Mouse (Mus musculus) brain, embryonic 14.5 days (tissue): ENCODE data around the gene Mfng. TPM values are rescaled to one million over a fixed set of nuclear protein-coding genes. Genes with fewer than 3 reads are reported as not detected.

ENCODE experiments used
- DNase-seq: peaks from one replicate; pipeline ENCODE4 v3.0.0-alpha.2; 2011; ENCODE audit warnings: low read depth
- CTCF ChIP-seq: fragments of 200-500 bp; IDR thresholded peaks from 2 replicates; pipeline ENCODE4 v1.5.1; 2012; ENCODE audit warnings: inconsistent platforms, mild to moderate bottlenecking, moderate library complexity, borderline replicate concordance; ENCODE audit not compliant: insufficient read depth, insufficient read length; ENCODE audit errors: extremely low read depth
- POLR2A ChIP-seq: fragments of 200-500 bp; IDR thresholded peaks from 2 replicates; pipeline ENCODE4 v1.6.1; 2012; ENCODE audit warnings: mild to moderate bottlenecking, inconsistent platforms, borderline replicate concordance; ENCODE audit not compliant: poor library complexity, insufficient read depth, insufficient read length, severe bottlenecking; ENCODE audit errors: extremely low read depth
- polyA plus RNA-seq: library from polyadenylated mRNA; depleted of rRNA; stranded (reverse); fragments of >200 nt; gene quantifications from 2 replicates; pipeline ENCODE4 v1.2.3, GENCODE M21; 2012

The Mfng gene
- polyA plus RNA-seq, 1 experiment: 37.6 TPM

- no peak for TF ChIP-seq POLR2A
- no peak for DNase-seq
These were observed 28.9 kb upstream of the Mfng start for GRCm38 (mm10) chr15:78801971-78802741.

DNA sequence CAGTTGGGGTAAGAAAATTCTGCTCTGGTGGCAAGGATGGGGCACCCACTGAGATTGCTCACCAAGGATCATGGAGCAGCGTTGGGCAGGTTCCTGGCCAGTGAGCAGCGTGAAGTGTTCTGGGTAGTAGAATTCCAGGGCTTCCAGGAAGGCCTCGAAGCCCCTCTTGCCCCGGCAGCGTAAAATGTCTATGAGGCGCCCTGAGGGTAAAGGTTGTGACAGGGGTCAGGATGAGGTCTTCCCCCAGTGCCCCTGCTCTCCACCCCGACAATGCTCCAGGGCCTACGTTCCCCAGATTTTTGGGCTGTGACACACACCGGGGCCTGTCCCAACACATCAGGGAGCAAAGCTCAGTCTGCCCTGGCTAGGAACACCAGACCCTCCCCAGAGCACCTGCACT, 28.3 kb upstream of the Mfng start:
- no peak for DNase-seq
- TF ChIP-seq POLR2A (no peak), CTCF (no peak)

DNA sequence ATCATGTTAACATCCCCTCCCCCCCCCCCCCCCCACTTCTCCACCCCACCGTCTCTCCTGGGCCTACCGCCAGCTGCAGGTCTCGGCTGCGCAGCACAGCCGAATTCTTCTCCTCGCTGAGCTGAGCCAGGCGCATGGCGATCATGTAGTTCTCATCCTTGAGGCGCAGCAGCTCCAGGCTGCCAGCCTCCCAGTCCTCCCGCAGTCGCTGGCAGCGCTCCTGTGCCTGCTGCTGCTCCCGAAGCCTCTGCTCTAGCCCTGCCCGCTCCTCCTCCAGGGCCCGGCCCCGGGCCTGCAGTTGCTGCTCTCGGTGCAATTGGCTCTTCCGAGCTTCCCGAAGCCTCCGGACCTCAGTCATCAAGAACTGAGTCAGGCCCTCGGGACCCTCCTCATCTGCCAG, 25.8 kb upstream of the Mfng start:
- DNase-seq: peak; percentile 84
- TF ChIP-seq POLR2A (no peak), CTCF (no peak)

DNA sequence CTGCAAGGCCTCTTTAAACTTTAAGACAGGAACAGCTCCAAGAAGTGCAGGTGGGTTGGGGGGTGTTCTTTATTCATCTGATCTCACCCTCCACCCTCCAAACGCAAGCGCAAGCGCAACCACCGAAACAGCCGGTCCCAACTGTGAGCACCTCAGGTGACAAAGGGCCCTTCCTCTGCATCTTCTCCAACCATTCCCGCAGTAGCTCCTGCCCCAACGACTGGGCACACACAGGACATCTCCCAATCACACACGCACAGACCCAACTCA, 23.7 kb upstream of the Mfng start:
- no peak for TF ChIP-seq CTCF
- TF ChIP-seq POLR2A: no peak
- no peak for DNase-seq

DNA sequence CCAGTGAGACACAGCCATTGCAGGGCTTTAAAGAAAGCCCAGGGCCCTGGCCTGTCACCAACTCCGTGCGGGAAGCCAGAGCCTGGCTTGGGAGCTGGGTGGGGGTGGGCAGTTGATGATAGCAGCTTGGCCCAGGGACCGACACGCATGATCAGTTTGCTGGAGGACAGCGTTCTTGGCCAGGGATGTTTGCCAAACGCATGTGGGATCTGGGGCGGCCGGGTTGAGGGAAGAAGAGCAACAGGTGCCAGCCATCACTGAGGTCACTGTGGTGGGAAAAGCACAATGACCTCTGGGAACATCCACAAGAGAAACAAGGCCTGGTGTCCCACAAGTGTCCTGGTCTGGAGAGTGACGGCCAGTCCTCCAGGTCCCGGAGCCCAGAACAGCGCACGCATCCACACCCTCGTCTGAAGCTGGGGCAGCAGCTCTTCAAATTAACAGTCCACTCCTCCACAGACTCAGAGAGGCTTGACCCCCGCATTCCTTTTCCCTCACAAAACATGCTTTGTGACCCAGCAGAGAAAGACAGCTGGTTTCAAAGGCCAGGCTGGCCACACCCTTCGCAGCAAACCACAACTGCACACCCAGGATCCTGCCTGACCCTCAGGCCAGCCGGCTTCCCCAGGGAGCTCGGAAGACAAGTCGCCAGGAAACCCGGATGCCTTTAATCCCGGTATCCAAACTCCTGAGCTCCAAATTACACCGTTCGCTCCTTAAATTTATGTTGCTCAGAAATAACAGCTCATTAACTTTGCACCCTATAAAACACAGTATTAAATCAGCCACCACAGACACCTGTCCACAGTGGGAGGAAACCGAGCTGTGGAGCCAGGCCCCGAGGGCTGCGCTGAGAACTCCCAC, 23.2 kb upstream of the Mfng start:
- no peak for TF ChIP-seq POLR2A
- TF ChIP-seq CTCF: no peak
- DNase-seq: peak; percentile 42

DNA sequence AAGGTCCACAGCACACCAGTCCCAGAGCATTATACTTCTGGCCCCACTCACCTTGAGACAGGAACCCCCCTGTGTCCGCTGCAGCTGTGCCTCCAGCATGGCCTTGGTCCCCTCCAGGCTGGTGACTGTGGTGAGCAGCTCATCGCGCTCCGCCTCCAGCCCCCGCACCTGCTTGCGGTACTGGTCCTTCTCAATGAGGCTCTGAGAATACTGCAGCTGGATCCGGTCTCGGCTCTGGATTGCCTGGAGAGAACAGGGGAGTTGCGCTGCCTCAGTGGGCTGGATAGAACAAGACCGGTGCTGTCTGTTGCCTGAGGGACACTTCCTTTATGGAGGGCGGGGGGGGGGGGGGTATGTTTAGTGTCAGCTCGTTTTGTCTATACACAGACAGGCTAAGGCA, 17.7 kb upstream of the Mfng start:
- no peak for DNase-seq
- TF ChIP-seq POLR2A (no peak), CTCF (no peak)

DNA sequence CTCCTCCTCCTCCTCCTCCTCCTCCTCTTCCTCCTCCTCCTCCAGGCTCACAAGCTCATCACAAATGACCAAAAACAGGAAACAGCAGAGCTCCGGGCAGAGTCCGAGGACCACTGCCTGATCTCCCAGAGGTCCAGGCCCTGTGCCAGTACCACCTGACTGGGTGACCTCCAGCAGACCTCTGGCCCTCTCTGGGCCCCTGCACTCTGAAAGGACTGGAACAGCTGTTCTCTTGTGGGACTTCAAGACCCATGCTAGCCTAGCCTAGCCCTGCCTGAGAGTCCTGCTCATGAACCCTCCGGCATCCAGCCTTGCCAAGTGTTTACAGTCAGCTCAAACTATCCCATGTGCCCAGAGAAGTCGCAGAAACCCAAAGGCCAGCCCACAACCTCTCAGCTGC, 17.2 kb upstream of the Mfng start:
- TF ChIP-seq POLR2A: no peak
- no peak for TF ChIP-seq CTCF
- no peak for DNase-seq

DNA sequence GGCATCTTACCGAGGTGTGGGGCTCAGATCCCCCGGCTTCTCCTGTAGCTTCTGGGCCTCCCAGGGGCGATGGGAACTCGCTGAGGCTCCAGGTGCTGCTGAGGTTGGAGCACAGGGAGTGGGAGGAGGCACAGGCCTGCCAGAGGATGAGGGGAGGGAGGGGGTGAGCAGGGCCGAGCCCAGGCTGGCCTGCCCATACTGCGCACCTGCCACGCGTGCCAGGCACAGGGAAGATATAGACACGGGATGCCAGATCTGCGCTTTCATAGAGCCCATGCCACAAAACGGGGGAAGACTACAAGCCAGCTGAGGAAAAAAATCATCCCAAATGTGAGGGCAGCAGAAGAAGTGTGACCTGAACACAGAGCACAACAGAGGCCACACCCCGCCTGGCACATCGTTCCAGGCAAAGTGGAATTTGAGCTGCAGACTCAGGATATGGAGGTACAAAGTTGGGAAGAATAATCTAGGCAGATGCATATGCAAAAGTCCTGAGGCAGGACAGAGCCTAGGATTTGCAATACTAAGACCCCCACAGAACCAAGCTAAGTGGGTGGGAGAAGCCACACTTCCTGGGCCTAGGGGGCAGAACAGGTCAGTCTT, 16.5 kb upstream of the Mfng start:
- DNase-seq: no peak
- TF ChIP-seq CTCF: no peak
- no peak for TF ChIP-seq POLR2A

- TF ChIP-seq CTCF: no peak
- no peak for TF ChIP-seq POLR2A
- no peak for DNase-seq
These were observed 14.8 kb upstream of the Mfng start for GRCm38 (mm10) chr15:78788042-78788441.

GRCm38 (mm10) chr15:78787287-78787856, 14.1 kb upstream of the Mfng start:
- TF ChIP-seq POLR2A (no peak), CTCF (no peak)
- DNase-seq: no peak

DNA sequence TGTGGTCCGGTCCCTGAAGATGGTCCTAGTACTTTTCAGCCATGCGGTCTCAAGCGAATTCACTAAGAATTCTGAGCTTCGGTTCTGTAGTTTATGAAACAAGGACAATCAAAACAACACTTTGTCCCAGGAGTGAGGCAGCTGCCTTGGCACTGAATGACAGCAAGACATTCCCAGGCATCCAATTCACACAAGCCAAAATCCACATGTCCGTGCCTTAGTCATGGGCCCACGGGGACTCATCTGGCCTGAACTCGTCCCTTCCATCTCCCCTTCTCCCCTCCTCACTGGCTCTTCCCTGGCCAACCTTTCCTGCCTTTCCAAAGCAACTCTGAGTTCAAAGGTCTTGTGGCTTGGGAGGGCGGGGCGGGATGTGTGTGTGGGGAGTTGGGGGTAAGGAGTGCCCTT, 13.1 kb upstream of the Mfng start:
- no peak for DNase-seq
- TF ChIP-seq POLR2A (no peak), CTCF (no peak)
